Mouse (Mus musculus): Measurements from ENCODE around the gene Npcd.
A peak's percentile ranks its signal among the peaks of the same experiment; 100 is the strongest.

Gene Npcd

GRCm38 (mm10) chr15:79834130-79834880 is at the start of gene Npcd, which contains the start of gene Cbx6:
TSS of gene Npcd (minus strand) at chr15:79834237.
TSS of gene Cbx6 (minus strand) at chr15:79834688.
- peak; percentile 96 for DNase-seq (ENCODE audit: low read depth, low spot score)

DNA sequence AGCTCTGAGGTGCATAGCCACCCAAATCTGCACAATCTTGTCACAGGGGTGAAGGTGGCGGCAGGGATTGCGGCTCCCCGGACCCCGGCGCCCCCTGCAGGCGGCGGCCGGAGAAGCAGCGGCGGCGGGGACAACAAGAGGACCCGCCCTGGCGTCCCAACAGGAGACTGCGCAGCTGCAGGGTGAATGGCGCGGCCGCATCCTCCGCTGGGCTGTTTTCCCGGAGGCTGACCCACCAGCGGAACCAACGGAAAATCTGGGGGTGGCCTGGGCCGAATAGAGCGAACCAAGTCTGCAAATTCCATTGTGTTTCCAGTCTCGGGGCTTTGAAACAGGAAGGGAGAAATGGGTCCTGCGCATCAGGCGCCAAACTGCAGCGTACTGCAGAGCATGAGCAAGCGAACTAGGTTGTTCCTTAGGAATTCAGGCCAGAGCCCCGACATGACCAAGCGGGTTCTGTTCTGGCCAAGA is 49.4 kb upstream of the Npcd start:
- DNase-seq (ENCODE audit: low read depth, low spot score): peak; percentile 80

GRCm38 (mm10) chr15:79882623-79883267 is 48.7 kb upstream of the Npcd start:
- peak; percentile 80 for DNase-seq (ENCODE audit: low read depth, low spot score)

- DNase-seq (ENCODE audit: low read depth, low spot score): no peak
These were observed 46.4 kb upstream of the Npcd start for GRCm38 (mm10) chr15:79880477-79880876.

GRCm38 (mm10) chr15:79879319-79879718 is 45.3 kb upstream of the Npcd start:
- DNase-seq (ENCODE audit: low read depth, low spot score): peak; percentile 69

DNA sequence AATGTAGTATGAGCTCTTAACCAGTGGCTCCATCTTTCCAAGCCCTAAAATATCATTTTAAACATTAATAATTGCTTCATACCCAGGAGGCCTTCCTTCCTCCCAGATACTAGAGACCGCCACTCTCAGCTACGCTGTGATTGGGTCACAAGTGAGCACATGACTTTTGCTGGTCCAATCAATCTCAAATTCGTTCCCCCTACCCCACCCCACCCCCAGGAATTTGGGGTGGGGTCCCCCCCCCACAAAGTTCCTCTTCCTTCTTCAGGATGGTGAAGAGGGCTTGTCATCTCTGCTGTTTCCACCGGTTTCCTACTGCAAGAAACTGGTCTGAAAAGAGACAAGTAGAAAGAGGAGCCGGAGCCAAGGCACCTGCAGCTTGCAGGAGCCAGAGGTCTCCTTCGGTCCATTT is 44.7 kb upstream of the Npcd start:
- no peak for DNase-seq (ENCODE audit: low read depth, low spot score)

- no peak for DNase-seq (ENCODE audit: low read depth, low spot score)
These were observed 41.4 kb upstream of the Npcd start for GRCm38 (mm10) chr15:79875261-79875995.

DNA sequence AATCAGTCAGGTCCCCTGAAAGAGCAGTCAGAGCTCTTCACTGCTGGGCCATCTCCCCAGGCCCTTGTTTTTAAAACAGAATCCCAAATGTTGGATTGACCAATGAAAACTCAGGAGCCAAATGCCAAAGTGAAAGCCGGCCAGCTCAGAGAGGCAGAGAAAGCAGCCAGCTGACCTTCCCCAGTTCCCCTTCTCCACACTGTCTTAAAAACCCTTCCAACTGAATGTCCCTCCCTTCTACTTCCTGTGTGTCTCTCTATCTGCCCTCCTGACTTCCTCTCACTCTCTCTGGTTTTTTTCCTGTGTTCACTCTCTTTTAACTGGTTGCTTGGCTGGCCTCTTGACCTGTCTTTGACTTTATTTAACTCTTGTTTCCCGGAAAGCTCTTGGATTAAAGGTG is 40.0 kb upstream of the Npcd start:
- DNase-seq (ENCODE audit: low read depth, low spot score): no peak

DNA sequence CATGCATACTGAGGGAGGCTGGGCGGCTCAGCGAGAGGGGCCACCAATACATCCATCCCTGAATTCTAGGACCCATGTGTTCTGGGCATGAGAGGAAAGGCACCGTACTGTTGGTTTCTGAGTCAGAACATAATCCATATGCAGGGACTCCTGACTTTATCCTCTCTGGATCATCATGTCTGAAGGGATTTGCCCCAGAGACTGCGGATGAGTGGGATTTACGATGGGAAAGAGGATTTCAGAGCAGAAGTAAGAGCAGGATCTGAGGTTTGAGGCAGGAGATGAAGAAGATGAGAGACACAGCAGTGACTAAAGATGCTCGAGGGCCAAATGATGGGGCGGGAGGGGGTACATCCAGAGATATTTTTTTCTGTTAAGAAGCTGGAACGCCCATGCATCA is 39.5 kb upstream of the Npcd start:
- no peak for DNase-seq (ENCODE audit: low read depth, low spot score)

DNA sequence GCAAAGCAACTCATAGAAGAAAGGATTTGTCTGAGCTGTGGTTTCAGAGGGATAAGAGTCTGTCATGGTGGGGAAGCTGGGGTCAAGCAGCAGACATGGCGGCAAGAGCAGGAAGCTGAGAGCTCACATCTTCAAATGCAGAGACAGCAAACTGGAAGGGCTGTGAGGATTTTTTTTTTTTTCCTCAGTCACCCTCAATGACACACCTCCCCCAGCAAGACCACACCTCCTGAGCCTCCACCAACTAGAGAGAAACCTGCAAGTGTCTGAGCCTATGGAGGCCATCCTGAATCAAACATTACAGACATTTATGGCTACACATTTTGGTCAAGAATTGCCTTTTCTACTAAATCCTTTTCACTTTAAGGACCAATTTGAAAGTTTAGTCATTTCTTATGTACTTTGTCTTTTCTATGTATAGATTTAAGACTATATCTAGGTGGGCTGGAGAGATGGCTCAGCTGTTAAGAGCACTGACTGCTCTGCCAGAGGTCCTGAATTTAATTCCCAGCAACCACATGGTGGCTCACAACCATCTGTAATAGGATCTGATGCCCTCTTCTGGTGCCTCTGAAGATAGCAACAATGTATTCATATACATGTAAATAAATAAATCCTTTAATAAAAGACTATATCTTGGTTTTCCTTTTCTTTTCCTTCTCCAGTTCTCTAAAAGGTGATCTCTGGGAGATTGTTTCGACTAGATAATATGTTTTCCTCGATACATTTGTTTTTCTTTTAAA is 33.4 kb upstream of the Npcd start:
- DNase-seq (ENCODE audit: low read depth, low spot score): no peak

- no peak for DNase-seq (ENCODE audit: low read depth, low spot score)
These were observed 25.8 kb upstream of the Npcd start for GRCm38 (mm10) chr15:79859821-79860220.

DNA sequence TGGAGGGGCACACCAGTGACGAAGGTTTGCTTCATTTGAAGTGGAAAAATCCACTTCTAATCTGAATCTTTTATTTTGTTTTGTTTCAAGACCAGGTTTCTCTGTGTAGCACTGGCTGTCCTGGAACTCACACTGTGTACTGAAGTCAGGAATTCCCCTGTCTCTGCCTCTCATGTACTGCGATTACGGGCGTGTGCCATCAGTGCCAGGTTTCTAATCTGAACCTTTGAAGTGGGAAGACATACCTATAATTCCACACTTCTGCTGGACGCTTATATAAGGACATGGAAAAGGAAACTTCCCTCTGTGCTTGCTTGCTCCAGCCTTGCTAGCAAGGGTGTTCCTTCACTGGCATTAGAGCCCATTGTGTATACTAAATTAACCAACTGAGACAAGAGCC is 24.9 kb upstream of the Npcd start:
- no peak for DNase-seq (ENCODE audit: low read depth, low spot score)

DNA sequence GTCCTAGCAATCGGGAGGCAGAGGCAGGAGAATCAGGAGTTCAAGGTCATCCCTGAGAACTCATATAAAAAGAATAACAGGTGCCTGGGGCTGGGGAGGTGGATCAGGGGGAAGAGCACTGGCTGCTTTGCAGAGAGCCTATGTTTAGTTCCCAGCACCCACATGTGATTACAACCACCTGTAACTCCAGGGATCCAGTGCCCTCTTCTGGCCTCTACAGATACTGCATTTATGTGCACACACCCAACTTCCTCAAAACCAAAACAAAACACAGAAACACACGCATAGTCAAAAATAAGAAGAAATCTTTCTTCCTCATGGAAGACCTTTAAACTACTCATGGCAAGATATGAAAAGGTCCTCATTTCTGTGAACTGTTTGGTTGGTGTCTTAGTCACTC is 16.1 kb upstream of the Npcd start:
- no peak for DNase-seq (ENCODE audit: low read depth, low spot score)

- no peak for DNase-seq (ENCODE audit: low read depth, low spot score)
These were observed 13.1 kb upstream of the Npcd start for GRCm38 (mm10) chr15:79847100-79847499.

- no peak for DNase-seq (ENCODE audit: low read depth, low spot score)
These were observed 11.9 kb upstream of the Npcd start for GRCm38 (mm10) chr15:79845986-79846385.

- no peak for DNase-seq (ENCODE audit: low read depth, low spot score)
These were observed 8.9 kb upstream of the Npcd start for GRCm38 (mm10) chr15:79842985-79843384.

DNA sequence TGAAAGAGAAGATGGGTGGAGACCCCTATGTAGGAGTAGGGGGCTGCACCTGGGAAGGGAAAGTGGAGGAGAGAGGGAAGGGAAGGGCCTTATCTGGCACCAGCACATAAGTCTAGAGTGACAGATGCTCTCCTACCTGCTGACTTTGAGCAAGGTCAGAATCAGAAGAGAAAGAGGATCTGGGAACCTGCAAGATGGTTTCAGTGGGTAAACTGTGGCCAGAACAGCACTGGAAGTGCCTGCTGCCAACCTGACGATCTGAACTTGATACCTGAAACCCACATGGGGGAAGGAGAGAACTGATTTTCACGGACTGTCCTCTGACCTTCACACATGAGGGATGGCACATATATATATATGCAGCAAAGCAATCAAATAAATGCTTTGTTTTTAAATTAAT is 6.2 kb upstream of the Npcd start:
- no peak for DNase-seq (ENCODE audit: low read depth, low spot score)

GRCm38 (mm10) chr15:79834881-79835260 is 834 bp upstream of the Npcd start:
- DNase-seq (ENCODE audit: low read depth, low spot score): no peak

DNA sequence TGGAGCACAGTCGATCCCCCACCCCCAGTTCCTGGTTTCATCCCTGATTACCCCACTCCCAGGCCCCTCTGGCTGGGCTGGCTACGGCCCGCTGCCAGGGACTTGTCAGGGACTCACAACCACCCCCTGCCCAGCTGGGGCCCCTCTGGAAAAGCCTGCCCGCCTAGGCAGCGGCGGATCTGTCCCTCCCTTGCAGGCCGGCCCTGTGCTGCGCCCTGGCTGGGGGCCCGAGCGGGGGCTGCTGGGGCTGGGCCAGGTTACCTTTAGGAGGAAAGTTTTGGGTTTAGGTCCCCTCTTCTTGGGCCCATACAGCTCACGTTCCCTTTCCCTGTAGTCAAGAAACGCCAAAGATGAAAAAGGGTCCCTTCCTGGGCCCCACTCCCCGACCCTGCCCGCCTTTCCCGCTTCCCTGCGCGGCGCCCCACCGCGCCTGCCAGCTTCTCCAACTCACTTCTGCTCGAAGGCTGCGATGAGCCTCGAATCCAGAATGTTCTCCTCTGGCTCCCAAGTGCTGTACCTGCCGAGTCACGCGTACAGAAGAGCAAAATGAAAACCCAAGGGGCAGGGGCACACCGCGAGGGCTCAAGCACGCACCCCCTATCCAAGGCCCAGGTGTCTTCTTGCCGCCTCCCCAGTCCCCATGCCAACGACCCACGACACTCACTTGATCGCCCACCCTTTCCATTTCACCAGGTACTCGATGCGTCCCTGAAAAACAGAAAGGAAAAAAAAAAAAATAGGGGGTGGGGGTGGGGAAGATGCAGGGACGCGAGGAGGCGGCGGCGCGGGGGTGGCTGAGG is 586 bp downstream of the Npcd start:
- DNase-seq (ENCODE audit: low read depth, low spot score): no peak

- DNase-seq (ENCODE audit: low read depth, low spot score): peak; percentile 56
These were observed 1.8 kb downstream of the Npcd start for GRCm38 (mm10) chr15:79832064-79832900.

All from brain, embryonic 18.5 days (tissue).